Mouse (Mus musculus) kidney, postnatal 14 days (tissue): ENCODE data around the gene Boll.
A peak's percentile ranks its signal among the peaks of the same experiment; 100 is the strongest.

Source experiments
- DNase-seq: peaks from one replicate; pipeline ENCODE4 v3.0.0; 2022; ENCODE audit warnings: mixed read lengths

Boll gene

DNA sequence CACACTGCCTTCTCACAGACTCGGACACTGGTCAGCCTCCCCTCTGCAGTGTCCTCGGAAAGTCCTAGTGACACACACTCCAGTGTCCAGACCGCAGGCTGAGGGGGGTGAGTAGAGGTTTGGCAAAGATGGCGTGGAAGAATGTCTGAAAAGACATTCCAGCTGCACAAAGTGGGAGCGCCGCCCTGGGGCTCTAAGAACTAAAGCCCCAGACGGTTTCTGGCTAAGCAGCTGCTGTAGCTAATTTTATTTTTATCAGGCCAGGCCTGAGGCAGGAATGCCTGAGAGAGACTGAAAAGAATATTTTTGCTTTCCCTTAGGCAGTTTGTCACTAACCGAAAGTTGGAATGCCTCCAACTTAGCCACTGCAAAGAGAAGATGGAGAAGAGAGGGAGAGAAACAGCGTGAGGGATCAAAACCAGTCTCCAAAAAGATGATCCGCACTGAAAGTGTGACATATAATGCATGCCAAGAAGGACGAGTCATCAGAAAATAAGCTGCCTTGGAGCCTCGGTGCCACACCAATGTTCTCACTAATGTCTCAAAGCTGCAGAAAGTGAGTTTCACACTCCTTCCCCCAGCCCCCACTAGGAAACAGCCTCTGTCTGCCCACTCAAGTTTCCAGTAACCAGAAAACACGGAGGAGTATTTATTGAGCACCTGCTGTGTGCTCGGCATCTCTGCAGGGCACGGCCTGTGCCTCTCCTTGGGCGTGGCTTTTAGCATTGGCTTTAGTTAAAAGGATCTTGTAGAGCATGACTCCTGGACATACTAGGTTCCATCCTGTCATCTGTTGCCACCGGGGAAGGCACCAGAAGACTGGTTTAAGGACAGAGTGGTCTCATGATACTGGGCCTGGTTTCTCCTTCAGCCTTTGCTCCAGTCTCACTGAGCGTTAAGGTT lies 161.2 kb downstream of the Boll start:
- DNase-seq, result peak; percentile 62

GRCm38 (mm10) chr1:55198719-55199118 lies 164.6 kb downstream of the Boll start:
- DNase-seq, result no peak
